Mouse (Mus musculus): ENCODE results near the gene Hist2h4.
"Not testable (repeated sequence)": the region's sequence is repeated elsewhere in the genome, so short reads cannot be mapped to it uniquely, and the experiment has no call there.

Hist2h4 gene

DNA sequence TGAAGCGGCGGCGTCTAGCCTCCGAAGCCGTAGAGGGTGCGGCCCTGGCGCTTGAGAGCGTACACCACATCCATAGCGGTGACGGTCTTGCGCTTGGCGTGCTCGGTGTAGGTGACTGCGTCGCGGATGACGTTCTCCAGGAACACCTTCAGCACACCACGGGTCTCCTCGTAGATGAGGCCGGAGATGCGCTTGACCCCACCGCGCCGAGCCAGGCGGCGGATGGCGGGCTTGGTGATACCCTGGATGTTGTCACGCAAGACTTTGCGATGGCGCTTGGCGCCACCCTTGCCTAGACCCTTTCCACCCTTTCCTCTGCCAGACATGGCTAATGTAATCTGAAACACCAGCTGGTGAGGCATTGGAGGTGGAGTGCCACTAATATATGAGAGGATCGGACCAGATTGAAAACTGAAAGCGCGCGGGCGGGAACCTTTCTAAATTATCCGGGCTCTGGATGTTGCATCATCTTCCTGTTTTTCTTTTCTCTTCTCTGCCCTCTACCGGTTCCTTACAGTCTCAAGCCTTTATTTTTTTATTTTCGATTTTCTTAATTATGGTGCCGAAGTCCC is at the start of gene Hist2h4:
Gene Hist2h4 (minus strand): TSS at position 333 of the 572 bp plus-strand sequence.
- peak; percentile 98 for DNase-seq (ENCODE audit: low spot score)

DNA sequence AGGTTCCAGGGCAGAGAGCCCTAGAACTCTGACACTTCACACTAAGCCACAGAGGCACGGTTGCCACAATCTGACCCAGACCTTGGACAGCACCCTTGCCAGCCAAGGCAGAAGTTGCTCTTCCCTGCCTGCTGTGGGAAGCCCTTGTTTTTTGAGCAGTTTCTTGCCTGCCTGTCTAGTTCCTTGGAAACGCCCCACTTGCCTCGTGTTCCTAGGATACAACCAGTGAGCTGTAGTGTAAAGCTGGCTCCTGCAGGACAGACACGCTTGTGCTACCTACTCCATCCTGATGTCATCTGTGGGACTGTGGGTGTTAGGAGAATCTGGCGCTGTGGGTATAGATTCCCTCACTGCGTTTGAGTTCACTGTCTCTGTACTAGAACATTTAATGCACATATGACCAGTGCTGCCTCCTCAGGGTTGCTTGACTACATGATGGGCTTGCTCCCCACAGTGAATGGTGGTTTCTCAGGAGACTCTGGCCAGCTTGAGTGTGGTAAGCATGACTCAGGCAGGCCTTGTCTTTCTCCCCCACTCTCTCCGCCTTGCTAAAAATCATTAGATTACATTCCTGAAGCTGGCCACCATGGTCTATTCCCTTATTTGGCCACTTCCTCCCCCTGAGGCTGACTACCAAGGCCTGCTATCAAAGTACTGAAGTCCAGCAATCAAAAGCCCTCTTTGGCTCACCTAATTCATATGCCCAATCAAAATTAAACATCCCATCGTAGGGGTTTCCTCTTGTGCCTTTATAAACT is 49.4 kb upstream of the Hist2h4 start:
- DNase-seq (ENCODE audit: low spot score) = no peak

GRCm38 (mm10) chr3:96309441-96309840 is 46.3 kb upstream of the Hist2h4 start:
- DNase-seq (ENCODE audit: low spot score) = no peak

- DNase-seq (ENCODE audit: low spot score) = no peak
Measured at GRCm38 (mm10) chr3:96306506-96306905, 43.4 kb upstream of the Hist2h4 start.

- DNase-seq (ENCODE audit: low spot score) = no peak
Measured at GRCm38 (mm10) chr3:96302076-96302475, 39.0 kb upstream of the Hist2h4 start.

- no peak for DNase-seq (ENCODE audit: low spot score)
Measured at GRCm38 (mm10) chr3:96300706-96301529, 37.8 kb upstream of the Hist2h4 start.

- no peak for DNase-seq (ENCODE audit: low spot score)
Measured at GRCm38 (mm10) chr3:96299562-96299961, 36.5 kb upstream of the Hist2h4 start.

DNA sequence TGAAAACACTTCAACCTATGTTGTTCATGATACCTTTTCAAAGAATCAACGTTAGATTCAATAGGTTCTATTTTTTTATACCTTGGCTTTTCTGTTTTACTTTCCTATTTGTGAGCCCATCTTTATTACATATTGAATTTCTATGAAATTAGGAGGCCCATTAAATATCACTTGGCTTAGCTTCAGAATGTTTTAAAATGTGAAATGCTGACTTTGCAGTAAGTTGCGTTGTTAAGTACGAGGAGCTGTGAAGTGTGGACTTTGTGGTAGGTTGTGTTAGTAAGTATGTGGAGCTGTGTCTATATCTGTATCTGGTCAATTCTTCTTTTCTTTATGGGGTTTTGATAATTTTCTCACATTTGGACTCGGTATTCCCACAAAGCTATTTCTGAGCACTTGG is 35.2 kb upstream of the Hist2h4 start:
- DNase-seq (ENCODE audit: low spot score) = no peak

DNA sequence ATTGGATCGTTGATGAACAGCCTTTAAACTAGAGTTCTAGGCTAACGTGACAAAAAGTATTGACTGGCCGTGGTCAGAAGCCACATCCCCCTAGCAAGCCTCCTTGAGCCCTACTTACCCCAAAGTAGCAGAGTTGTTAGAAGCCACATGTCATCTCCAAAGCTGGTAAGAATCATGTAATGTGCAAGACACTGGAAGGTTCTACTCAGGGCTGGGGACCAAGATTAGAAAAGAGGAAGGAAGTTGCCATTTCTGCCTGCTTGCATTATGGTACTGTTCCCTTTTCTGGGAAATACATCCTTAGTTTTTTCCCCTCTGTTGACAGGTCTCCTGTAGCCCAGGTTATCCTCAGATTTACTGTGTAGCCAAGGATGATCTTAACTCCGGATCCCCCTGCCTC is 30.7 kb upstream of the Hist2h4 start, which contains the start of gene Fcgr1:
Gene Fcgr1 (minus strand): TSS at position 183 of the 400 bp plus-strand sequence.
- DNase-seq (ENCODE audit: low spot score) = no peak

GRCm38 (mm10) chr3:96293368-96293767 is 30.3 kb upstream of the Hist2h4 start:
- DNase-seq (ENCODE audit: low spot score) = no peak

GRCm38 (mm10) chr3:96292641-96293040 is 29.5 kb upstream of the Hist2h4 start:
- DNase-seq (ENCODE audit: low spot score) = no peak

DNA sequence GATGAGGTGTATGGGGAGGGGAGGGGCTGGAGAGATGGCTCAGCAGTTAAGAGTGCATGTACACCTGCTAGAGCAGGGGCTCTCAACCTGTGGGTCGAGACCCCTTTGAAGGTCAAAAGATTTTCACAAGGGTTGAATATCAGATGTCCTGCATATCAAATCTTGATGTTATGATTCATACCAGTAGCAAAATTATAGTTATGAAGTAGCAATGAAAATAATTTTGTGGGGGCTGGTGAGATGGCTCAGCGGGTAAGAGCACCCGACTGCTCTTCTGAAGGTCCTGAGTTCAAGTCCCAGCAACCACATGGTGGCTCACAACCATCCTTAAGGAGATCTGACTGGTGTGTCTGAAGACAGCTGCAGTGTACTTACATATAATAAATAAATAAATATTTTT is 27.6 kb upstream of the Hist2h4 start:
- DNase-seq (ENCODE audit: low spot score) = not testable (repeated sequence)

DNA sequence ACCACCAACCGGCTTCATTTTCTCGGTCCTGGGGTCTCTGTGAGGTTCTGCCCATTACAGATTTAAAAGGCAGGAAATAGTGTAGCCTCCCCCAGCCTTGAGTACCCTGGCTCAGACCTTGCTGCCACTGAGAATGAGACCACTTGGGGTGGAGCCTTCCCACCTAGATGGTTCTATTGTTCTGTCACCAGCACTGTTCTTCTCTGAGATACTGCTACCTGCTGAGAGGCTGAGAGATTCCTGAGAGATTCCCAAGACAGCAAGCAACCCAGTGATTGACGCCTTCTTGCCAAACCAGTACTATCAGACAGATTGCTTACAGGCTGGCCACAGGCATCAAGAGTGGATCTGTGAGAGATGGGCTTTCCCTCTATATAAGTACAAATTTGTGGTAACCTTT is 26.1 kb upstream of the Hist2h4 start:
- DNase-seq (ENCODE audit: low spot score) = no peak

DNA sequence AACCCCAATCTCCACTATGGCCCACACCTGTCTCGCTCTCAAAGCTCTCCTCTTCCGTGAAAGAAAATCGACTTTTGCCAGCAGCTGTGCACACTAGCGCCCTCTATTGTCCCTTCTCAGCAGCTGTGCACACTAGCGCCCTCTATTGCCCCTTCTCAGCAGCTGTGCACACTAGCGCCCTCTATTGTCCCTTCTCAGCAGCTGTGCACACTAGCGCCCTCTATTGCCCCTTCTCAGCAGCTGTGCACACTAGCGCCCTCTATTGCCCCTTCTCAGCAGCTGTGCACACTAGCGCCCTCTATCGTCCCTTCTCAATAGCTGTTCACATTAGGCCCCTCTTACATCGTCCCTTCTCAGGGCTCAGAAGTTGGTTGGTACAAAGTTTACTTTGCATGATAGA is 24.2 kb upstream of the Hist2h4 start:
- DNase-seq (ENCODE audit: low spot score) = not testable (repeated sequence)

GRCm38 (mm10) chr3:96284457-96284856 is 21.3 kb upstream of the Hist2h4 start:
- no peak for DNase-seq (ENCODE audit: low spot score)

- DNase-seq (ENCODE audit: low spot score) = no peak
Measured at GRCm38 (mm10) chr3:96280660-96281059, 17.5 kb upstream of the Hist2h4 start.

- DNase-seq (ENCODE audit: low spot score) = peak; percentile 90
Measured at GRCm38 (mm10) chr3:96277800-96278624, 14.9 kb upstream of the Hist2h4 start.

GRCm38 (mm10) chr3:96277428-96277799 is 14.3 kb upstream of the Hist2h4 start:
- no peak for DNase-seq (ENCODE audit: low spot score)

- no peak for DNase-seq (ENCODE audit: low spot score)
Measured at GRCm38 (mm10) chr3:96273591-96274465, 10.7 kb upstream of the Hist2h4 start.

DNA sequence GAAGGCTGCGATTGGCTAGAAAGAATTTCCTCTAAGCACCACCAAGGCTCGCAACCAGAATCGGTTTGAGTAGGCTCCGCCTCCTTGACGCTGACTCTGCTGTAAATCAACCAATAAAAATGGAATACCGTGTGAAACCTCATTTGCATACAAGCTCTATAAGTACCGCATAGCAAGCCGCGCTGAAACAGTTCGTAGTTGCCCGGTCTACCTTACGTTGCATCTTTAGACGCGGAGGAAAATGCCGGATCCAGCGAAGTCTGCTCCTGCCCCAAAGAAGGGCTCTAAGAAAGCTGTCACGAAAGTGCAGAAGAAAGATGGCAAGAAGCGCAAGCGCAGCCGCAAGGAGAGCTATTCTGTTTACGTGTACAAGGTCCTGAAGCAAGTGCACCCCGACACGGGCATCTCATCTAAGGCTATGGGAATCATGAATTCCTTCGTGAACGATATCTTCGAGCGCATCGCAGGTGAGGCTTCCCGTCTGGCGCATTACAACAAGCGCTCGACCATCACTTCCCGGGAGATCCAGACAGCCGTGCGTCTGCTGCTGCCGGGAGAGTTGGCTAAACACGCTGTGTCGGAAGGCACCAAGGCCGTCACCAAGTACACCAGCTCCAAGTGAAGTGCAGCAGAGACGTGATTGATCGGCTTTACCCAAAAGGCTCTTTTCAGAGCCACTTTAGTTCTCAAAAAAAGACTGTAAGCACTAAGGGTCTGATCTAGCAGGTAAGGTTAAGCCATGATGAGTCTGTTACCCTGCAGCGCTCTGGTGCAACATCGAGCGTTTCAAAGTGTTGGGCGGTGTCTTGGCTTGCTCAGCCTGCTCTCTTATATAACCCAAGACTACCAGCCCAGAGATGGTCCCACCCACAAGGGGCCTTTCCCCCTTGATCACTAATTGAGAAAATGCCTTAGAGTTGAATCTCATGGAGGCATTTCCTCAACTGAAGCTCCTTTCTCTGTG is 6.7 kb upstream of the Hist2h4 start, which contains the start of gene Hist2h2bb:
Gene Hist2h2bb (plus strand): TSS at position 242 of the 964 bp plus-strand sequence.
- DNase-seq (ENCODE audit: low spot score) = peak; percentile 95
